Mouse (Mus musculus) hematopoietic stem cell, adult 5-6 weeks (primary cell): ENCODE data around the gene Actl6a. TPM values are rescaled to one million over a fixed set of nuclear protein-coding genes. Genes with fewer than 3 reads are reported as not detected.
"Not testable (repeated sequence)": the region's sequence is repeated elsewhere in the genome, so short reads cannot be mapped to it uniquely, and the experiment has no call there.

Source experiments
- ATAC-seq, 2 experiments: fragments of 125-278 bp in 1 of 2; replicated peaks in 1 of 2; 2 replicates each; pipeline ENCODE4 v1.8.0; 2016 to 2017; ENCODE audit warnings: inconsistent platforms in 2 of 2, mild to moderate bottlenecking in 2 of 2, moderate number of reproducible peaks in 2 of 2, low read depth in 1 of 2, moderate TSS enrichment in 1 of 2; ENCODE audit not compliant: low FRiP score in 2 of 2, poor library complexity in 2 of 2, severe bottlenecking in 2 of 2, insufficient read depth in 1 of 2, low TSS enrichment in 1 of 2
- total RNA-seq: library from RNA; stranded (forward); fragments of 172-1452, 232-1000 nt; gene quantifications from 2 replicates; pipeline ENCODE4 v1.2.3, GENCODE M21; 2017

The Actl6a gene
- total RNA-seq = 86.2 and 86.5 TPM in 2 replicates

DNA sequence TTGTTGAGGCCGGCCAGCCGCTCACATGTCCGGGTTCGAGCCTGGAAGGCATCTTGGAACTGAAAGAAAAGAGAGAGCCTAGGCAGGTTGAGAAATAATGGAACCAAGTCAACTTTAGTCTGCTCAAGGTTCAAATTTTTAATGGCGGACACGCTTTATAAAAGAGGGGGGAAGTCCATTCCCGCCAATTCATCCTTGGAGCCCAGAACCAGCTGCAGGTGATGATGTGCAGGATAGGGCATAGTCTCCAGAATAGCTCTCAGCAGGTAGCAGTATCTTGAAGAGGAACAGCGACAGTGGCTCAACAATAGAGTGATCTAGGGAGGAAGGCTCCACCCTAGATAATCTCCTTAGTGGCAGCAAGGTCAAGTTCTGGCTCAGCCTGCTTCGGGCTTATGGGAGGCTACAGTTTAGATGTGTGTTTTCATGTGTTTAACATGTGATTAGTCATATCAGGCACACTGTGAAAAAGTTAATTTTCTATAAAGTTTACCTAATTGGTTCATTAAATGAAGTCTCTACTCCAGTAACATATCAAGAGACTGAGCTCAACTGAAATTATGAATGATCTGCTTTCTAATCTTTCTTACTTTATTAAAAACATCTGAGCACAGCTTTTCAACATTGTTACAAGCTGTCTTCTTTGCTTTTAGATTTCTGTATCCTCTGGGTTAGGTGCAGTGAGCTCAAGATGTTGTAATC, at the start of gene Actl6a:
Gene Actl6a (plus strand): TSS at position 652 of the 702 bp plus-strand sequence.
- ATAC-seq = not testable (repeated sequence)

- peak in 1 of 2 experiments; percentile 42; a peak in 2 of 4 replicates for ATAC-seq
These were observed 49.6 kb upstream of the Actl6a start for GRCm38 (mm10) chr3:32656398-32656994.

DNA sequence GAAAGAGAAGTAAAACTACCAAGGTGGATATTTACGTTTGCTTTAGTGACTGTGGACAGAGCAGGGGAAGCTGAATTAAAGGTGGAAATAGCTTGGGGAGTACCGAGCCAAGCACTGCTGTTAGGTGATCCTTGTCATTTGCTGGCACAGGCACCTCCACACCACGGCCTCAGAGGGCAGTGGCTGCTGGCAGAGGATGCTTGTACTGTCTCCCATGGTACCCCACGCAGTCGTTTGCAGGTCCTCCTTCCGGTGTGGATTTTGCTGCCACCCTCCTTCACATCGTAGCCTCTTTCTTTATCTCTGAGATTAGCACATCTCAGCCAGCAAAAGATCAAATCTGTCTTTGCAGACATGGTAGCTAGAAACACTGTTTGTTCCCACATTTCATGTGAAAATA, 47.7 kb upstream of the Actl6a start:
- no peak for ATAC-seq

- ATAC-seq = no peak
These were observed 47.3 kb upstream of the Actl6a start for GRCm38 (mm10) chr3:32658821-32659220.

GRCm38 (mm10) chr3:32659506-32659905, 46.6 kb upstream of the Actl6a start:
- no peak for ATAC-seq

- ATAC-seq = peak in 1 of 2 experiments; percentile 23; a peak in 1 of 4 replicates
These were observed 45.8 kb upstream of the Actl6a start for GRCm38 (mm10) chr3:32660276-32660675.

- ATAC-seq = no peak
These were observed 45.1 kb upstream of the Actl6a start for GRCm38 (mm10) chr3:32660831-32661555.

- ATAC-seq = no peak
These were observed 44.6 kb upstream of the Actl6a start for GRCm38 (mm10) chr3:32661556-32661930.

DNA sequence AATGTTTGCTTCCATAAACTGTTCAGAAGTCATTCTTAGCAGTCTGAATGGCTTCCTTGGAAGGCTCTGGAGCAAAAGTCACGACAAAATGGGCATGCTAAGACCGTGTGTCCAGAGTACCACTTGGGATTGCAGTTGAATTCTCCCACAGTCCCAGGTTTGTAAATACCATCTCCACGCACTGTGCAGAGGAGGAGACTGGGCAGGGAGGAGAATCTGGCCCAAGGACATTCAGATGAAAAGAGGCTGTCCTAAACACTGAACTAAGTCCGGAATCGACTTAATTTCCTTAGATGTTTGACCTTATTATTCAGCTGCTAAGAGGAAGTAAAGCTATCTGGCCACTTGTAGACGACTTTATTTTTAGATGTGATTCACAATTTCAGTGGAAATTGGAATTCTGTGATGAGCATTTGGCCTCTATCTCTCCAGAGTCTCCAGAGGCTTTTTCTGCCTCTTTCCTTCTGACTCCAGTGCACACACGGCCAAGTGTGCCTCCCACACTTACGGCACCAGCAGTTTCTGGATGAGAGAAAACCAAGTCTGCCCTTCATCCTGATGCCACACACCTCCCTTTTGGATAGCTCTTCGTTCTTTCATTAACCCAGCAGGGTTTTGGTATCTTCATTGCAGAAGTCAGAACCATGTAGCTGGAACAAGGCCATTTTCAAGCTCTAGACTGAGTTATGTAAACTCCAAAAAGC, 37.7 kb upstream of the Actl6a start:
- ATAC-seq = no peak

DNA sequence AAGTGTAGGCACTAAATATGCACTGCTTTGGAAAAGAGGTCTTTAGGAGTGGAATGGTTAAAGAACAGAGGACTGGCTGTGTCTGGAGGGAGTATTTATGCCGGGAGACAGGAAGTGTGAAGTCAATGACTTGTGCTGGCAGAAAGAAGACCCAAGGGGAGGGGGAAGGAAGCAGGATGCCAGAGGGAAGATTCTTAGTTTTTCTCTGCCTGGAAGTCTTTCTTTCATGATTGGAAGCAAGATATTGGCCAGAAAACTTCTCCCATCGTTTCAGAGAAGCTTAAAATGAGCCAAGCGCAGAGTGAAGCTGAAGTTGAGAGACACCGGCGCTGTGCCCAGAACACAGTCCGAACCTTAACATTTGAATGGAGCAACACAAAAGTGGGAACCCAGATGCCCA, 36.9 kb upstream of the Actl6a start:
- no peak for ATAC-seq

DNA sequence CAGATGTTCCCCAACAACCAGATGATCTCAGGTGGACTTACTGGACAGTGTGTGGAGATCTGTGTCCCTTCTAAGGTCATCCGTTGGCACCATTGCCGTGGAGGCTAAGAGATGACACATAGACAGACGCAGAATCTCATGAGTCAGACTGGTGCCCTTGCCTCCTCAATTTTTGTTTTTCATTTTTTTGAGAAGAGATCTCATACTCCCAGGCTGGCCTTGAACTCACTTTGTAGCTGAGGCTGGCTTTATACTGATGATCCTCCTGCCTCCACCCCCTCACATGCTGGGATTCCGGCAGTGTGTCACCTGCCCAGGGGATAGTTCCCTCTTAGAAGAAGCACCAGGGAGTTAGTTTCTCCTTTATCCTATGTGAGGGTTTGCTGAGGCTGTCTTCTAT, 35.9 kb upstream of the Actl6a start:
- no peak for ATAC-seq

GRCm38 (mm10) chr3:32673151-32673550, 32.9 kb upstream of the Actl6a start:
- no peak for ATAC-seq

DNA sequence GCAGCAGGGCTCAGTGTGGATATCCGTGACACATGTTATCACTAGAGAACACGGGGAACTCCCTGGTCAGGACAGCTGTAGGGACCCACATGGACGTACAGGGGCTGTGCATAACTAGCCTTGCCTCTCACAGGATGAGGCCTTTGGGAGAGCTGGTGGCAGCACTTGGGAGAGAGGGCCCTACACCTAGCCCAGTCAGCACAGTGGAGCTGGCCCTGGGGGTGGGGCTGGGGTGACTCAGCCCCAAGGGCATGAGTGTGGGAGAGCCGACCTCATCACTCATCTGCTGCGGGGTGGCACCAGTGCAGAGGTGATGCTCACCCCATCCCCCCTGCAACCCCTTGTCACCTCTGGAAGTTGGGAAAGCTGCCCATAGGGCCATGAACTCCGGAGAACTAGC, 29.7 kb upstream of the Actl6a start:
- ATAC-seq = no peak

GRCm38 (mm10) chr3:32682910-32683531, 23.1 kb upstream of the Actl6a start:
- no peak for ATAC-seq

- no peak for ATAC-seq
These were observed 21.5 kb upstream of the Actl6a start for GRCm38 (mm10) chr3:32684631-32685030.

GRCm38 (mm10) chr3:32686537-32686936, 19.6 kb upstream of the Actl6a start:
- no peak for ATAC-seq

DNA sequence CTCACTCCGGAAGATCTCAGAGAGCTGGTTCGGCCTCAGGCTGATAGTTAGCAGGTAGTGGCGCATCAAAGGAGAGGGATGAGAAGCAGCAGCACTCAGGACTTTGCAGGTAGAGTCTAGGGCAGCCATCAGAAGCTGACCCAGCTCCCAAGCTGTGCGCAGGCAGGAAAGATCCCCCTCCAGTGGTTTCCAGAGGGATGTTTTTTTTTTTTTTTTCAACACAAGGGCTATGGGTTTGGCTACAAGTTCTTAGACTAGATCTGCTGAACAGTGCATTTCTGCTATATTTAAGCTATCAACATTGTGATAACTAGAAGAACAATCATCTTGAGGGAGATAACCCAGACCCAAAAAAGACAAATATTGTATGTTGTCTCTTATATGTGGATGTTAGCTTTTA, 18.9 kb upstream of the Actl6a start:
- no peak for ATAC-seq
